Mouse (Mus musculus) erythroid progenitor cell, adult 5-6 weeks (primary cell): ENCODE data around the gene Hectd1. TPM values are rescaled to one million over a fixed set of nuclear protein-coding genes. Genes with fewer than 3 reads are reported as not detected.

Experiments used
- ATAC-seq: replicated peaks from 2 replicates; pipeline ENCODE4 v1.8.0; 2016; ENCODE audit warnings: moderate number of reproducible peaks, mild to moderate bottlenecking, moderate TSS enrichment, inconsistent platforms; ENCODE audit not compliant: poor library complexity, low FRiP score, severe bottlenecking
- total RNA-seq, 2 experiments: library from RNA; stranded (forward) in 1 of 2; stranded (reverse) in 1 of 2; fragments of 150-400 nt in 1 of 2; fragments of 186-747, 209-891 nt in 1 of 2; gene quantifications; 2 replicates each; pipeline versions ENCODE4 v1.2.3 to v1.2.4; 2015 to 2017; ENCODE audit warnings: low replicate concordance in 2 of 2

The Hectd1 gene
- total RNA-seq, 2 experiments from 2014 or later: 96.0 to 139 TPM

DNA sequence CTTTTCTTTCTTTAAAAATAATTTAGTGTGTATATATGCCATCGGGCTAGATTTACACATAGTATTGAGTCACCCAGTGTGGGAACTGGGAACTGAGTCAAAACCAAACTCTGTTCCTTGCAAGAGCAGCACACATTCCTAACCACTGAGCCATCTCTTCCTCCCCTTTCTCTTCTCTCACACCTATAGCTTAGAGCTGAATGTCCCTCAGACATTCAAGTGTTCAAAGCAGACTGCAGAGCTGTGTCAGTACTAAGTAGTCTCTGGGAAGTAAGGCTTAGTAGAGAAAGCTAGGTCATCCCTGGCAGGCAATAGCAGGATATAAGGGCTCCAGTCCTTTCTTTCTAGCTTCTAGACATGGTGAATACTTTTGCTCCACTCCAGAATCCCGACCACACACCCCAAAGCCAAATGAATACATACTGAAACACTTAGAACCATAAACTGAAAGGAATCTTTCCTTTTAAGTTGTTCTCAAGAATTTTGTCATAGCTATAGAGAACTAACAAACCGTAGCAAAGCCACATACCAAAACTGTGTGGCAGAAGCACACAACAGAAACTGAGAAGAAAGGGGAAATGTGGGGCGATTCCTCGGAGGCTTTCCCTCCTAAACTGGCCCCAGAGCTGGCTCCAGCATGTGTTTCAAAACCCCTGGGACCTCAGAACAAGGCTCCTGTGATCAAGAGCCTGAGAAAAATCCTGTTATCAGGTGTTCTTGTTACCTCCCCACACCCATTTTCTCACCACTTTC lies 17.8 kb downstream of the Hectd1 start:
- ATAC-seq: no peak

GRCm38 (mm10) chr12:51810564-51810963 lies 18.8 kb downstream of the Hectd1 start:
- ATAC-seq: no peak

DNA sequence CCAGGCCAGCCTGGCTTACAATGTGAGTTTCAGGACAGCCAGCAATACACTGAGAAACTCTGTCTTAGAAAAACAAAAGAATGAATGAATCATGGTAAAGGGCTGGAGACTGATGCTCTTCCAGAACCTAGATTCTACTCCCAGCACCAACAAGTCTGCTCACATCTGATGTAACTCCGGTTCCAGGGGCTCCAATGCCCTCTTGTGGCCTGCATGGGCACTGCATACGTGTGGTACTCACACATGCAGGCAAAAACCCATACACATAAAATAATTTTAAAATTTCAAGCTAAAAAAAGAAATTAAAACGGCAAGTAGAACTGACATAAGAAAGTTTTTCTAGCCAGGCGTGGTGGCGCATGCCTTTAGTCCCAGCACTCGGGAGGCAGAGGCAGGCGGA lies 44.5 kb downstream of the Hectd1 start:
- 0 out of 2 replicates have a peak, but pooled peaks have one; percentile 65 for ATAC-seq

DNA sequence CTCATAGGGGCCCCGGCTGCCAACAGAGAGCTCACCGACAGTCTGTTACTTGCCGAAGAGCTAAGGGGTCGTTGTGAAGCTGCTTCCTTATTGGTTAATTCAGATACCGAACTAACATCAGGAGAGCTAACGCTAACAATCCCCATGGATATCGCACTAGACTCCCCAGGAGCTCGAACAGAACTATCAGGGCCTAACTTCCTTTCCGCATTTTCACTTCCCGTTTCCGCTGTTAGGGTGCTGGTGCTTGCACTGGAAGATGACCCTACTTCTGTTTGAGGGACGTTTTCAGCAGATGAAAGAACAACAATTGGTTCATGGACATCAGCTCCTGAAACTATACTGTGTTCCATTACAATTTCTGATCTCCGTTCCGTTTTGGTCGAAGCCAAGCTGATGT lies 60.6 kb downstream of the Hectd1 start:
- no peak for ATAC-seq

GRCm38 (mm10) chr12:51767454-51767853 lies 61.9 kb downstream of the Hectd1 start:
- ATAC-seq: no peak

DNA sequence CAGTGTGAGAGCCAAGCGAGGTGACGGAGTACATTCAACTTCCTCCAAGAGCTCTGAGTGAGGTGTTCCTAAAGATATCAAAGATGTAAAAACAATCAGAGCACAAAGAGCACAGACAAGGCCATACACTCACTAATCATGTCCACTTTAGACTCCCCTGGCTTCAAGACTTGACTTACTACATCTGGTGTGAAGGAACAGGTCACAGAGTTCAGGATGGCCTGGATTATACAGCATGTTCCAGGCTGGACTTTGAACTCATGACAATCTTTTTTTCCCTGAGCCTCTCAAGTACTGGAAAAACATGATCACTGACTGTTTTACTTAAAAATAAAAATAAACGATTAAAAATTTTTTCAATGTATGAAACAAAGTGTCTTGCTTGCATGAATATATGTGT lies 70.0 kb downstream of the Hectd1 start:
- ATAC-seq: no peak

DNA sequence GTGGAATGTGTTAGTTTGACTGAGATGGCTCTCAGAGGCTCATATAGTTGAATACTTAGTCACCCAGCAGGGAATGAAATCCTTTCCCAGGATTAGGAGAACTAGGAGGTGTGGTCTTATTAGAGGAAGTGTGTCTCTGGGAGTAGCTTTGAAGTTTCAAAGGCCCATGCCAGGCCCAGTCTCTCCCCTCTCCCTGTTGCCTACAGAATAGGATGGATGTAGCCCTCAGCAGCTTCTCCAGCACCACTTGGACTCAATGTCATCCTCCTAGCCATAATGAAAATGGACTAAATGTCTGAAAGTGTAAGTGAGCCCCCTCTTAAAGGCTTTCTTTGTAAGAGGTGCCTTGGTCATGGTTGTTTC lies 72.8 kb downstream of the Hectd1 start:
- ATAC-seq: no peak

DNA sequence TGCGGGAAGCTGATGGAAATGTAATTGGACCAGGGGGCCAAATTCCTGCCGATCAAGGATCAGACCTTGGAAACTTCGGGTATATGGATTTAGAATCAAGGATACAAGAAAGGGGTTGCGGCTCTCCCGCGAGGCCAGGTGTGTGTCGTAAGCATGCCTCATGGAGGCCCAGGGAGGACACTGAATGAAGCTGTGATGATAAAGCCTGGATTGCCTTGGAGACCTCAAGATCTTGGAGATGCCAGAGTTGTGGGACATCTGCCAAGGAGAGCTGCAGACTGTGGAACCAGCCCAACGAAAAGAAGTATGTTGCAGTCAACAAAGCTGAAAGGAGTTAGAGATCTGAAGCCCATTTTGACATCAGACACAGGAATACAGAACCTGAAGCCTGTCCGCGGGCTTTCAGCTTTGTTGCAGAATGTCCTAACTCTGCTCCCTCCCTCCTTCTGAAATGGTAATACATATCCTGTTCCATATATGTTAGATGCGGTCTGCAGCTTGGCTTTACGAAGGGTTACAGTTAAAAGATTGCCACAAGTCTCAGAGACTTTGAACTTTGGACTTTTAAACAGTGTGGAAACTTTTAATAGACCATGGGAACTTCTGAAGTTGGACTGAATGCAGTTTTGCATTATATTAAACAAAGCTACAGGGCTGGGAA lies 73.3 kb downstream of the Hectd1 start:
- ATAC-seq: no peak

GRCm38 (mm10) chr12:51747348-51747747 lies 82.0 kb downstream of the Hectd1 start:
- no peak for ATAC-seq

- ATAC-seq: no peak
Measured at GRCm38 (mm10) chr12:51744957-51745356, 84.4 kb downstream of the Hectd1 start.

GRCm38 (mm10) chr12:51741690-51742089 lies 87.6 kb downstream of the Hectd1 start:
- ATAC-seq: peak; percentile 88

- no peak for ATAC-seq
Measured at GRCm38 (mm10) chr12:51736807-51737206, 92.5 kb downstream of the Hectd1 start.

DNA sequence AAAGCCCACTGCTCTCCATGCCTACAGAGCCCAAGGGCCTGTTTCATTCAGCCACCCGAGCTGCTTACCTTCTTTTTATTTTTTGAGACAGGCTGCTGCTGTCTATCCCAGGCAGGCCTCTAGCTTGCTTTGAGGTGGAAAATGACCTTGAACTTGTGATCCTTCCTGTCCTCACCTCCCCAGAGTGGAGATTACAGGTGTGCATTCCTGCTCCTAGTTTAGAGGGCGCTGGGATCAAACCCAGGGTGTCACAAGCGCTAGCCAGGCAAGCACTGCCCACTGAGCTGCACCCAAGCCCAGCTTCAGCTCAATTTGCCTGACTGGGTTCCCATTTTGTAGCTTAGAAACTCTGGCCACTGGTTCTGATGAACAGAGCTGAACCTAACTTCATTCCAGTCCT lies 93.0 kb downstream of the Hectd1 start:
- no peak for ATAC-seq

- no peak for ATAC-seq
Measured at GRCm38 (mm10) chr12:51735840-51736271, 93.5 kb downstream of the Hectd1 start.

DNA sequence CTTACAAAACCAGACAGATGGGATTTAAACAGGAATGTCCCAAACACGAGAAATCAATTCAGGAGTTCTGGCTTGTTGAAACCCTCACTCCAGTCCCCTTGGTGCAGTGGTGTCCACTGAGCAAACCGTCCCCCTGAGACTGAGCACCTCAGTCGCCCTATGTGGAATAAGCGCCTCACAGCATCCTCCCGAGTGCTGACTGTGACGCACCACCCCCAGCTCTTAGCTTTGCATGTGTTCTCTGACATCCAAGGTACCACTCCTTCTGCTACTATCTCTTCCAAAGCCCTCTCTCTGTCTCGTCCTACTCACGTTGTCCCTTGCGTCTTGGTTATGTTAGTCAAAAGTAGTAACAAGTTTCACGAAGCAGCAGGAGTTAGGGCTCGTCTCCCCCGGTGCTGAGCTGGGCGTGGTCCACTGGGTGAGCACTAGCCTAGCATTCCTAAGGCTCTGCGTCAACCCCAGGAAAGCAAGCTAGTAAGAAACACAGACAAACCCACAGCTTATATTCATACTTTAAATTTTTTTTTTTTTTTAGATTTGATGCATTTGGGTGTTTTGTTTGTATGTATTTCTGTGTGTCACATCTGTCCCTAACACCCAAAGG lies 94.6 kb downstream of the Hectd1 start:
- ATAC-seq: no peak

DNA sequence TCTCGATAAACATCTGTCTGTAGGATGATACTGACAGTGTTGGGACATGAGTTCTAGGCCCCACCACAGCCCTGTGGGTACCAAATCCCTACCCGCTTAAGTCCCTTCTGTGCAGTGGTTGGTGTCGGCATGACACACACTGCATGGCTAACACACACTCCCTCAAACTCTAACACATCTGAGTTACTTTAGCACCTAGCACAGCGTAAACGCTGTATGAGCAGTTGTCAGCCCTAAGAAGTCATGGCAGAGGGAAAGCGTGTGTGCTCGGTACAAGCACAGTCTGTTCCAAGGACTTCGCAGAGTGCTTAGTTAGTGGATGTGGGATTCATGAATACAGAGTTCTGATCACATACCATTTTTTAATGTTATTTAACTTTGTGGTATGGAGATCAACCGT lies 99.5 kb downstream of the Hectd1 start:
- no peak for ATAC-seq

GRCm38 (mm10) chr12:51729058-51729457 lies 100.3 kb downstream of the Hectd1 start:
- no peak for ATAC-seq

DNA sequence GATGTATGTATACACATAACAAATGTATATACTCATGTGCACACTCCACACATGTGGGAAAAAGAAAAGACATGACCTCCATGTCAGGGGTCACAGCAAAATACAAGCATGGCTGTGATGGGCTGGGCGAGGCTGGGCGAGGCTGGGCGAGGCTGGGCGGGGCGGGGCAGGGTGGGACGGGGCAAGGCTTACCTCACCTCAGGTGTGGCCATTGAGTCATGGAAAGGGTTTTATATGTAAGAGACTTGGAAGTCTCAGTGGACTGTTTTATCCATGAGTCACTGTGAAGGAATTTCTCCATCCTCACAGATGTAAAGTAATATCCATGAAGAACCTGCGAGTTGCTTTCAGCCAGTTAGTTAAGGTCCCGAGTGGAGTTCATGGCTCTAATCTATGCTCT lies 107.5 kb downstream of the Hectd1 start:
- no peak for ATAC-seq

GRCm38 (mm10) chr12:51718617-51719016 lies 110.7 kb downstream of the Hectd1 start:
- ATAC-seq: no peak

- ATAC-seq: no peak
Measured at GRCm38 (mm10) chr12:51712685-51713084, 116.7 kb downstream of the Hectd1 start.

DNA sequence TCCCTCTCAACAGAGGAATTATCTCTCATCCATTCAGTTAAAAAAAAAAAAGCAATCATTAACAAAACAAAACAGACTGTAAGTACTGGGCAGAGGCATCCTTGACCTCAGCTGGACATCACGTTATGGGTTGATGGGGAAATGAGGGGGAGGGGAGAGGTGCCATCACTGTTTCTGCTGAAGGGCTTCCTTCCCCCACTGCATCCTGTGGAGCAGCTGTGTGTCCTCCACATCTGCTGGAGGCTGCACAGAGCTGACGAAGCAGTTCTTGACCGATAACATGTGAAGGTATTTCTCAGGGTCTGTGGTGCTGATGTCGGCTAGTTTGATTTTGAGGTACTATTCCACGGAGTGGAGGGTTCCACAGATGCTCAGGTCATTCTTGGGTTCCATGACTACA lies 119.2 kb downstream of the Hectd1 start:
- ATAC-seq: no peak
